Mouse (Mus musculus): ENCODE data around the gene Adam1b. TPM values are rescaled to one million over a fixed set of nuclear protein-coding genes. Genes with fewer than 3 reads are reported as not detected.
A peak's percentile ranks its signal among the peaks of the same experiment; 100 is the strongest.

The Adam1b gene
- polyA plus RNA-seq, 1 experiment from 2014 or later = not detected

DNA sequence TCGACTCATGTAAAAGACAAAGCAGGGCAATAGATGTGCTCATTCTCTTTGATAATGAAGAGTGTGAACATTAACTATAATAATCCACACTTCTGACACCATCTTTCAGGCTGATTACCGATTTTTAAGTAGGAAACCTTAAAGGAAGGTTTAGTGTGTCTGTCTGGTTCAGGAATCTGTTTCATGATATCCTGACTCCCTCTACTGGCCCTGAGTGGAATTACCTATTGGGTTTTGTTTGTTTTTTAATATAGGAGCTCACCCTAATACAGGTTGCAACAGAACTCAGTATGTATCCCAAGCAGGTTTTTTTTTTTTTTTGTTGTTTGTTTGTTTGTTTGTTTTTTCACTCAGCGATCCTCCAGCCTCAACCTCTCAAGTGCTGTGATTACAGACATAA, 25.6 kb downstream of the Adam1b start:
- no peaks in the 10 kb centered on the region for H3K36me3 ChIP-seq
- no peaks in the 10 kb centered on the region for H3K4me1 ChIP-seq
- H3K4me3 ChIP-seq = no peak overlapping the region
- H3K27me3 ChIP-seq (replicated peaks) = no peaks in the 10 kb centered on the region
- 43% methylated on average over 3 of the region's 3 CpGs for WGBS
- H3K4me2 ChIP-seq (replicated peaks) = no peak overlapping the region
- H3K9ac ChIP-seq = no peak overlapping the region
- H3K9me3 ChIP-seq = no peaks in the 10 kb centered on the region
- ATAC-seq (ENCODE audit: low FRiP score, low read depth) = no peak
- no peak overlapping the region for H3K27ac ChIP-seq

GRCm38 (mm10) chr5:121476040-121476439, 27.2 kb downstream of the Adam1b start:
- WGBS = 87% methylated on average over 1 of the region's 1 CpGs
- Histone ChIP-seq H3K4me2 (replicated peaks) (no peak overlapping the region), H3K27me3 (replicated peaks) (no peaks in the 10 kb centered on the region), H3K4me1 (no peaks in the 10 kb centered on the region), H3K36me3 (no peaks in the 10 kb centered on the region), H3K27ac (no peak overlapping the region), H3K9ac (no peak overlapping the region), H3K4me3 (no peak overlapping the region), H3K9me3 (no peaks in the 10 kb centered on the region)
- ATAC-seq (ENCODE audit: low FRiP score, low read depth) = no peak

DNA sequence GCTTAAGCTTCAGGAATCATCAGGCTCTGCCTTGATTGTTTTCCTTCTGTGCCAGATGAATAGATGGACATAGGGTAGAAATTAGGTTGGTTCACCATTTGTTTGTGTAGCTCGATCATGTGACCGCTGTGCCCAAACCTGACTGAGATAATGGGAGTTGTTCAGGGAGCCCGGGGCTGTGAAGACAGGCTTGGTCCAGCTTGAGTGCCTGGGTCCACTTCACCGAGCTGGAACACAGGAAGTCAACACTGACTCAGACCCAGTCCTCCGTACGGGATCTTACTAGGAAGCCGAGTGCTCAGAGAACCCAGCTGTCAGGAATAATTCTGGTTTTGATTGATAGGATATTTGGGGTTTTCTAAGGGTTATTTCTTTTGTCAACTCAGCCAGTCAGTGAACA, 28.6 kb downstream of the Adam1b start:
- no peaks in the 10 kb centered on the region for H3K27me3 ChIP-seq (replicated peaks)
- H3K27ac ChIP-seq = no peak overlapping the region
- H3K9ac ChIP-seq = no peak overlapping the region
- no peaks in the 10 kb centered on the region for H3K36me3 ChIP-seq
- no peak overlapping the region for H3K4me3 ChIP-seq
- no peak overlapping the region for H3K4me2 ChIP-seq (replicated peaks)
- H3K4me1 ChIP-seq = no peaks in the 10 kb centered on the region
- ATAC-seq (ENCODE audit: low FRiP score, low read depth) = no peak
- WGBS = 87% methylated on average over 7 of the region's 7 CpGs
- H3K9me3 ChIP-seq = no peaks in the 10 kb centered on the region

- Histone ChIP-seq H3K9me3 (no peaks in the 10 kb centered on the region), H3K27ac (no peak overlapping the region; the same call in 1 of the 2 replicates), H3K36me3 (no peaks in the 10 kb centered on the region), H3K27me3 (replicated peaks) (no peaks in the 10 kb centered on the region), H3K9ac (no peak overlapping the region), H3K4me3 (no peak overlapping the region), H3K4me2 (replicated peaks) (no peak overlapping the region), H3K4me1 (no peaks in the 10 kb centered on the region)
- WGBS = 93% methylated on average over 2 of the region's 2 CpGs
- ATAC-seq (ENCODE audit: low FRiP score, low read depth) = no peak
Observed at GRCm38 (mm10) chr5:121472411-121472810, 30.8 kb downstream of the Adam1b start.

- Histone ChIP-seq H3K4me3 (no peak overlapping the region), H3K9me3 (no peaks in the 10 kb centered on the region), H3K4me2 (replicated peaks) (no peak overlapping the region), H3K9ac (no peak overlapping the region), H3K4me1 (no peaks in the 10 kb centered on the region), H3K27ac (no peak overlapping the region), H3K36me3 (no peaks in the 10 kb centered on the region), H3K27me3 (replicated peaks) (no peaks in the 10 kb centered on the region)
- no peak for ATAC-seq (ENCODE audit: low FRiP score, low read depth)
- 44% methylated on average over 3 of the region's 3 CpGs for WGBS
Observed at GRCm38 (mm10) chr5:121469566-121469965, 33.7 kb downstream of the Adam1b start.

- Histone ChIP-seq H3K36me3 (no peaks in the 10 kb centered on the region), H3K4me2 (replicated peaks) (no peak overlapping the region), H3K27me3 (replicated peaks) (no peaks in the 10 kb centered on the region), H3K4me3 (no peak overlapping the region), H3K27ac (no peak overlapping the region), H3K4me1 (no peaks in the 10 kb centered on the region), H3K9ac (no peak overlapping the region), H3K9me3 (no peaks in the 10 kb centered on the region)
- WGBS = 81% methylated on average over 5 of the region's 5 CpGs
- ATAC-seq (ENCODE audit: low FRiP score, low read depth) = no peak
Observed at GRCm38 (mm10) chr5:121463601-121464250, 39.5 kb downstream of the Adam1b start.

DNA sequence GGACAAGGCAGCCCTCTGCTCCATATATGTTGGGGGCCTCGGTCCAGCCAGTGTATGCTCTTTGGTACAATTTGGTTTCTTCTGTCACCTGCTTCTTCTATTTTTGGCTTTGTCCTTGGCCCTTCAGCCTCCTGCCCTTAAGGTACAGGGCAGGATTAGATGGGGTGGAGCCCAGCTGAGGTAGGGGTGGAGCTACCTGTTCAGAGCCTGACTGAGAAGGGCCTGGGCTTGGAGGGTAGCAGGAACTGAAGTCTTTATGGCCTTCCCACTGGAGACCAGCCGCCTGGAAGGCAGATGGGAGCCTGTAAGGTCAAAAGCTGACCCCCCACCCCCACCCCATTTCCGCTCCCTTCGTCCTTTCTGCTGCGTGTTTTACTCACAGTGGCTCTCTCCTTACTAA, 40.3 kb downstream of the Adam1b start:
- no peak overlapping the region for H3K9ac ChIP-seq
- H3K4me2 ChIP-seq (replicated peaks) = no peak overlapping the region
- H3K4me1 ChIP-seq = no peaks in the 10 kb centered on the region
- no peaks in the 10 kb centered on the region for H3K36me3 ChIP-seq
- H3K4me3 ChIP-seq = no peak overlapping the region
- 57% methylated on average over 5 of the region's 5 CpGs for WGBS
- no peaks in the 10 kb centered on the region for H3K27me3 ChIP-seq (replicated peaks)
- H3K27ac ChIP-seq = no peak overlapping the region
- H3K9me3 ChIP-seq = no peaks in the 10 kb centered on the region
- no peak for ATAC-seq (ENCODE audit: low FRiP score, low read depth)

DNA sequence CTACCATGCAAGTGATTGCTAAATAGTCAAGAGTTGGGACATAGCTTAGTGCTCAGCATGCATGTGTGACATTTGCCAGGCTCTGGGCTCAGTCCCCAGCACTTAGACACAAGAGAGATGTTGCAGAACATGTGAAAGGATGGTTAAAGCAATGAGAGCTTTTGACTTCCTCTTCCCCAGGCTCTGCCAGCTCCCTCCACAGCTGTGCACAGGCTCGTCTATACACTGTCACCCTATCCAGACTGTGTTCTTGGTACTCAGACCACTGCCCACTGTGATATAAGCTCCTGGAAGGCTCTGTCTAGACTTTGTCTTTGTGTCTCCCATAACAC, 41.1 kb downstream of the Adam1b start:
- 47% methylated on average over 1 of the region's 1 CpGs for WGBS

DNA sequence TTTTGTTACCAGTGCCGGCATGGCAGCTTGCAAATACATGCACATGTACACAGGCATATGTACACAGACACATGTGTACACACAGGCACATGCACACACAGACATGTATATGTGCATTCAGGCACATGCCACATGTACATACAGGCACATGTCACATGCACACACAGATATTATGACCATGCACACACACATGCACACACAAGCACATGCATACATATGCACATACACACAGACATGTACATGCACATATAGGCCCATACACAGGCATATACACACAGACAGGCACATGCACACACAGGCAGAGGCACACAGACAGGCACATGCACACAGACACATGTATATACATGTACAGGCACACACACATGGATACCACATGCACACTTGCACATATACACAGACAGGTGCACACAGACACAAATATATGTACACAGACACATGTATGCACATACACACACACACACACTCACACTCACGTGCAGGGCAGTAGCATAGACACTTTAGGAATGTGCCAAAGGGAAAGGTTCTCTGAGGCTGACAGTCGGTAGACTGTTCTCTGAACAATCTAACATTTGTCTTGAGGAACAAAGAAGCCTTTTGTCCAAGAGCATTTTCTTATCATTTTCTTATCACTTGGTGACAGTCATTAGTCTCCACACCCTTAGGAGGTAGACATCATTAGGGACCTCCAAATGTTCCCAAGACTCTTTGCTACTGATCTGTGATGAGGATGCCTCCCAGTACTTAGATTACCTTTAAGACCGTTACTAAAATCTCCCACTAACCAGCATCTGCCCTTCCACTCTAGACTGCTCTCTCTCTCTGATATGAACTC, 41.7 kb downstream of the Adam1b start:
- H3K4me3 ChIP-seq = no peak overlapping the region
- no peak overlapping the region for H3K4me2 ChIP-seq (replicated peaks)
- no peak overlapping the region for H3K27ac ChIP-seq
- no peak for ATAC-seq (ENCODE audit: low FRiP score, low read depth)
- H3K27me3 ChIP-seq (replicated peaks) = no peaks in the 10 kb centered on the region
- no peaks in the 10 kb centered on the region for H3K9me3 ChIP-seq
- H3K9ac ChIP-seq = no peak overlapping the region
- WGBS = 67% methylated on average over 4 of the region's 4 CpGs
- no peaks in the 10 kb centered on the region for H3K4me1 ChIP-seq
- no peaks in the 10 kb centered on the region for H3K36me3 ChIP-seq

More for the DNA sequence above, 41.1 kb downstream of the Adam1b start:
- no peak overlapping the region for H3K27ac ChIP-seq
- H3K36me3 ChIP-seq = no peaks in the 10 kb centered on the region
- no peak for ATAC-seq (ENCODE audit: low FRiP score, low read depth)
- no peak overlapping the region for H3K4me2 ChIP-seq (replicated peaks)
- no peaks in the 10 kb centered on the region for H3K27me3 ChIP-seq (replicated peaks)
- no peak overlapping the region for H3K4me3 ChIP-seq
- no peak overlapping the region for H3K9ac ChIP-seq
- no peaks in the 10 kb centered on the region for H3K9me3 ChIP-seq
- no peaks in the 10 kb centered on the region for H3K4me1 ChIP-seq

DNA sequence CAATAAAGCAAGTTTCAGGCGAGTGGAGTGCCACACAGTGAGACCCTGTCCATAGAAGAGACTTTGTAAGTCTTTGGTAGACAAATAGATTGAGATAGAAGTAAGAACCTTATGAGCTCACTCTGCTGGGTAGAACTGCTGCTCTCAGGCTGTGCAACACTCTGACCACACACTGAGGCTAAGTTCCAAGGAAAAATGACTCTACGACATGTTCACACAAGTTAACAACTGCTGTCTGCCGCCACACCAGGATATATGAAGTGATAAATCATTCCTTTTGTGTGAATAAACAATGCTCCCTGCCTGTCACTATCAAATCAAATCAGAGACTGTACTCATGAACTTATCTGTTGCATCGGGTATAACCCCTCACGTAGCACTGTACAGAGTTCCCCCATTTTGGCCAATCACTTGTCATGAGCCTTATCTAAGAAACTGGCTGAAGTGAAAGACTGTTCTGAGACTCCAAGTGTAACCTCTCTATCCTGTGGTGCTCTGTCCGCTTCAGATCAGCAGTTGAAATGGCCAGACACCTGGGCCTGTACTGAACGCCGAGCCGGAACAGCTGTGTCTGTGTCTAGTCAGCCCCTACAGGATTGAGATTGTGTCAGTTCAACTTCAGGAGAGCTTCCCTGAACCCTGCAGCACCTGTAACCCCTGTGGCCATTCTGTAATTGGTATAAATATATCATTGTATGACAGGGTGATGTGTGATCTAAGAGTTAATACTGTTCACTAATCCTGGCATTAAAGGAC, 47.5 kb downstream of the Adam1b start:
- Histone ChIP-seq H3K27me3 (replicated peaks) (no peaks in the 10 kb centered on the region), H3K9ac (no peak overlapping the region), H3K4me3 (no peak overlapping the region), H3K9me3 (no peaks in the 10 kb centered on the region), H3K36me3 (no peaks in the 10 kb centered on the region), H3K4me2 (replicated peaks) (no peak overlapping the region), H3K27ac (no peak overlapping the region), H3K4me1 (peaks cover 14% of the 10 kb centered on the region)
- ATAC-seq (ENCODE audit: low FRiP score, low read depth) = no peak
- WGBS = 78% methylated on average over 9 of the region's 9 CpGs

- no peak for ATAC-seq (ENCODE audit: low FRiP score, low read depth)
- Histone ChIP-seq H3K9ac (no peak overlapping the region), H3K4me3 (no peak overlapping the region), H3K27me3 (replicated peaks) (no peaks in the 10 kb centered on the region), H3K9me3 (no peaks in the 10 kb centered on the region), H3K4me2 (replicated peaks) (no peak overlapping the region), H3K4me1 (peaks cover 14% of the 10 kb centered on the region), H3K36me3 (peaks cover 7% of the 10 kb centered on the region), H3K27ac (no peak overlapping the region)
- WGBS = 93% methylated on average over 3 of the region's 3 CpGs
Observed at GRCm38 (mm10) chr5:121454503-121454782, 48.8 kb downstream of the Adam1b start.

DNA sequence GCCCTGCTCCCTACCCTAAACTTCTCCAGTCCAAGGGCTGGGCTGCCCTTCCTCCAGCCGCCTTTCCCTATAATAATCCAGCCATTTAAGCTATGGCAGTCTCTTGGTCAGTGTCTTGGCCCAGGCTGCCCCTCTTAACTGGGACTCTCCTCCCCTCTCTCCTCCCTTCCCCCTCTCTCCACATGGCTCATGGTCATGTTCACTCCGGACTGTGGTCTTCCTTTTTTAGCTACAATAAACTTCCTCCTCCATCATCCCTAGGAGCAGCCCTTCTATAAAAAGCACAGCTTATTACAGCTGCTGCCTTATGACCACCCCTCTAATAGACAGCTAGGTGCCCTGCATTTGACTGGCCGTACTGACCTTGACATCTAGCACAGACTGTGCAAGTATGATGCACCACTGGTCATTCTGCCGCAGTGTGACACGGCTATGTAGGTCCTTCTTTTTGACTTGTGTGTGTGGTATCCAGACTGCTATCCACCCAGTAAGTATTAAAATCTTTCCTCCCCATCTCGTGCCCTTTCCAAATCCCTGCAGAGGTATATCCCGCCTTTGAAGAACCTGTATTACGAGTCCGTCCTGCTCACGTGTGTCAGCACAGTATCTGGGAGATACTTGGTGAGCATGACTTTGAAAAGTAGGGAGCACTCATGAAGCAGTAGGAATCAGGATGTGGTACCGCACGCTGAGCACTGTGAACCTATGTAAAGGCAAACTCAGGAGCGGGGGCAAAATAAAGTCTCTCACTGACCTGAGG, 49.3 kb downstream of the Adam1b start:
- H3K9me3 ChIP-seq = no peaks in the 10 kb centered on the region
- H3K4me3 ChIP-seq = no peak overlapping the region
- ATAC-seq (ENCODE audit: low FRiP score, low read depth) = no peak
- peaks cover 12% of the 10 kb centered on the region for H3K36me3 ChIP-seq
- 93% methylated on average over 13 of the region's 13 CpGs for WGBS
- H3K4me2 ChIP-seq (replicated peaks) = 0 out of 2 replicates have a peak overlapping the region, but pooled peaks have one; percentile 82
- no peak overlapping the region for H3K27ac ChIP-seq
- no peaks in the 10 kb centered on the region for H3K27me3 ChIP-seq (replicated peaks)
- peaks cover 14% of the 10 kb centered on the region for H3K4me1 ChIP-seq
- H3K9ac ChIP-seq = no peak overlapping the region

Measured in neural tube, embryonic 12.5 days (tissue).